Mouse (Mus musculus) heart, embryonic 12.5 days (tissue): ENCODE measurements at regions not wholly inside any gene's neighbourhood (a gene's known extent, or its start where the extent isn't known, plus 50 kb on each side); places are given as distances from the start of the nearest gene placed in this dataset.
"Not testable (repeated sequence)": the region's sequence is repeated elsewhere in the genome, so short reads cannot be mapped to it uniquely, and the experiment has no call there.

Experiments
- ATAC-seq: fragments of 200-750 bp; cut with Nextera tagmentation; 2 replicates; pipeline ENCODE4 v1.8.0; 2017; ENCODE audit warnings: moderate TSS enrichment, moderate library complexity; ENCODE audit not compliant: insufficient number of reproducible peaks, low FRiP score
- H3K27ac ChIP-seq: fragments of 300-500 bp; sonication (generic); 2 replicates; pipeline ENCODE4 v1.5.1; 2016; ENCODE audit warnings: mild to moderate bottlenecking, moderate library complexity; ENCODE audit not compliant: poor library complexity, severe bottlenecking
- H3K27me3 ChIP-seq: fragments of 300-500 bp; sonication (generic); replicated peaks from 2 replicates; pipeline ENCODE4 v1.6.1; 2016; ENCODE audit warnings: mild to moderate bottlenecking, moderate library complexity
- H3K36me3 ChIP-seq: fragments of 300-500 bp; sonication (generic); 2 replicates; pipeline ENCODE4 v1.6.1; 2016; ENCODE audit warnings: mild to moderate bottlenecking, moderate library complexity
- H3K4me1 ChIP-seq: fragments of 300-500 bp; sonication (generic); replicated peaks from 2 replicates; pipeline ENCODE4 v1.6.1; 2016; ENCODE audit warnings: mild to moderate bottlenecking
- H3K4me2 ChIP-seq: fragments of 300-500 bp; sonication (generic); 2 replicates; pipeline ENCODE4 v1.6.1; 2016; ENCODE audit warnings: mild to moderate bottlenecking, moderate library complexity
- H3K4me3 ChIP-seq: fragments of 300-500 bp; sonication (generic); 2 replicates; pipeline ENCODE4 v1.5.1; 2016; ENCODE audit warnings: mild to moderate bottlenecking
- H3K9ac ChIP-seq: fragments of 300-500 bp; sonication (generic); 2 replicates; pipeline ENCODE4 v1.6.1; 2016; ENCODE audit warnings: mild to moderate bottlenecking, moderate library complexity
- H3K9me3 ChIP-seq: fragments of 300-500 bp; sonication (generic); replicated peaks from 2 replicates; pipeline ENCODE4 v1.6.1; 2016; ENCODE audit warnings: mild to moderate bottlenecking, moderate library complexity
- WGBS: fragments of 180-500 bp; shearing (Covaris S2); methylation state at CpG from one replicate; pipeline ENCODE4 v1.1.7; 2016; 5-methylcytosine and 5-hydroxymethylcytosine counted together

GRCm38 (mm10) chr6:16765354-16765753, 132.9 kb downstream of the Tfec start:
- whole genome bisulfite sequencing: 77% methylated on average over 4 of the region's 4 CpGs
- Histone ChIP-seq H3K9me3 (no peaks in the 10 kb centered on the region), H3K4me1 (no peaks in the 10 kb centered on the region), H3K4me2 (no peak overlapping the region), H3K4me3 (no peak overlapping the region), H3K27me3 (no peaks in the 10 kb centered on the region), H3K27ac (no peak overlapping the region), H3K9ac (no peak overlapping the region), H3K36me3 (no peaks in the 10 kb centered on the region)
- ATAC-seq: no peak

DNA sequence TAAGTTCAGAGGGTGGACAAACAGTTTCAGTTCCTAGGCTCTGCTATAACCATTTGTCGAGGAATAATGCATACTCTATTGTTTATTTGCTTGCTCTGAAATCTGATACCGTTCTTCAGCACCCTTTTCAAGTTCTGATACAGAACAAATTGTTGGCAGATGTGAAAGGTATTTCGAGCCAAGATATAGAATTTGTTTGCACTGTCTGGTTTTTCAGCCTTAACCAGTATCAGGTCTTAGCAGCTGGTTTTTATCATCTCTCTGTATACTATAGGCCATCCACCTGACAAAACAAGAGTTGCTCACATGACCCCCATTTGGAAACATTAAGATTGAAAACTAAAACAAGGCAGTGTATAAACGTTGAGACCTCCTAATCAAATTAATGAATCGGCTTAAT, 133.5 kb downstream of the Tfec start:
- 52% methylated on average over 5 of the region's 5 CpGs for WGBS
- Histone ChIP-seq H3K27me3 (no peaks in the 10 kb centered on the region), H3K9me3 (no peaks in the 10 kb centered on the region), H3K27ac (no peak overlapping the region), H3K9ac (no peak overlapping the region), H3K4me2 (no peak overlapping the region), H3K4me1 (no peaks in the 10 kb centered on the region), H3K36me3 (no peaks in the 10 kb centered on the region), H3K4me3 (no peak overlapping the region)
- no peak for ATAC-seq

DNA sequence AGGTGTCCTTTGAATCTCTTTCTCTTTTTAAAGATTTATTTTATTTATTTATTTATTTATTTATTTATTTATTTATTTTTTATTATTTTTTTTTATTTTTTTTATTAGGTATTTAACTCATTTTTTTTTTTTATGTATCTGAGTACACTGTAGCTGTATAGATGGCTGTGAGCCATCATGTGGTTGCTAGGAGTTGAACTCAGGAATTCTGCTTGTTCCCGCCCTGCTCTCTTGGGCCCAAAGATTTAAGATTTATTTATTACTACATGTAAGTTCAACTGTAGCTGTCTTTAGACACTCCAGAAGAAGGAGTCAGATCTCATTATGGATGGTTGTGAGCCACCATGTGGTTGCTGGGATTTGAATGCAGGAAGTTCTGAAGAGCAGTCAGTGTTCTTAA, 143.2 kb downstream of the Tfec start:
- WGBS: 87% methylated on average over 1 of the region's 1 CpGs
- H3K36me3 ChIP-seq, H3K4me1 ChIP-seq, H3K9me3 ChIP-seq, ATAC-seq, H3K27ac ChIP-seq, H3K9ac ChIP-seq, H3K4me3 ChIP-seq, H3K4me2 ChIP-seq, H3K27me3 ChIP-seq: not testable (repeated sequence)

GRCm38 (mm10) chr6:16733184-16733583, 165.1 kb downstream of the Tfec start:
- Histone ChIP-seq H3K4me2 (no peak overlapping the region), H3K27ac (no peak overlapping the region), H3K9me3 (no peaks in the 10 kb centered on the region), H3K36me3 (no peaks in the 10 kb centered on the region), H3K9ac (no peak overlapping the region), H3K27me3 (no peaks in the 10 kb centered on the region), H3K4me1 (no peaks in the 10 kb centered on the region; the same call in 1 of the 2 replicates), H3K4me3 (no peak overlapping the region)
- ATAC-seq: no peak
- 55% methylated on average over 7 of the region's 7 CpGs for WGBS

GRCm38 (mm10) chr6:16732095-16732494, 166.1 kb downstream of the Tfec start:
- ATAC-seq: no peak

GRCm38 (mm10) chr6:16727256-16727890, 170.9 kb downstream of the Tfec start:
- Histone ChIP-seq H3K36me3 (no peaks in the 10 kb centered on the region), H3K27me3 (no peaks in the 10 kb centered on the region), H3K9me3 (no peaks in the 10 kb centered on the region), H3K27ac (no peak overlapping the region), H3K4me3 (no peak overlapping the region), H3K4me1 (no peaks in the 10 kb centered on the region), H3K4me2 (no peak overlapping the region), H3K9ac (no peak overlapping the region)
- no peak for ATAC-seq
- WGBS: 62% methylated on average over 13 of the region's 13 CpGs

More at GRCm38 (mm10) chr6:16732095-16732494, 166.1 kb downstream of the Tfec start:
- Histone ChIP-seq H3K4me1 (no peaks in the 10 kb centered on the region; the same call in 1 of the 2 replicates), H3K4me3 (no peak overlapping the region), H3K9ac (no peak overlapping the region), H3K36me3 (no peaks in the 10 kb centered on the region), H3K27ac (no peak overlapping the region), H3K9me3 (no peaks in the 10 kb centered on the region), H3K4me2 (no peak overlapping the region), H3K27me3 (no peaks in the 10 kb centered on the region)
- WGBS: 78% methylated on average over 3 of the region's 3 CpGs

- no peaks in the 10 kb centered on the region for H3K27me3 ChIP-seq
- no peaks in the 10 kb centered on the region for H3K4me1 ChIP-seq
- H3K4me3 ChIP-seq: no peak overlapping the region
- H3K9ac ChIP-seq: no peak overlapping the region
- no peaks in the 10 kb centered on the region for H3K9me3 ChIP-seq
- no peaks in the 10 kb centered on the region for H3K36me3 ChIP-seq
- H3K27ac ChIP-seq: no peak overlapping the region
- no peak for ATAC-seq
- H3K4me2 ChIP-seq: no peak overlapping the region
- 74% methylated on average over 2 of the region's 2 CpGs for WGBS
Measured at GRCm38 (mm10) chr6:16725256-16725655, 173.0 kb downstream of the Tfec start.

- ATAC-seq: no peak
- Histone ChIP-seq H3K36me3 (no peaks in the 10 kb centered on the region), H3K9ac (no peak overlapping the region), H3K27me3 (no peaks in the 10 kb centered on the region), H3K4me2 (no peak overlapping the region), H3K9me3 (0 out of 2 replicates have a peak, but pooled peaks cover 2% of the 10 kb centered on the region), H3K4me1 (peaks cover 6% of the 10 kb centered on the region; the same call in 1 of the 2 replicates), H3K27ac (no peak overlapping the region), H3K4me3 (no peak overlapping the region)
- 84% methylated on average over 4 of the region's 4 CpGs for WGBS
Measured at GRCm38 (mm10) chr6:16704496-16704895, 193.7 kb downstream of the Tfec start.

DNA sequence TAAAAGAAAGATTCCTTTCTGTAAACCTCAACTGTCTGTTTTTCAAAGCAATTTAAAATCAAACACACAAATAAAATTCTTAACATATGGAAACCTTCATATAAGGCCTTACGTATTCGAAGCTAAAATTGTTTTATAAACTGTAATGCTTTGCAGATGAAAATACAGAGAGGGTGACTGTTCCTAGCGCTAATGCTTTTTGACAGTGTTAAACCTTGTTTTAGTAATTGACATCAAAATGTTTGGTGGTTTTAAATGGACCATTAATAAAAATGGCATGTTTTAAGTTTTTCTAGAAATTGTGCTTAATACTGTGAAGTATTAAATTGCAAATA, 194.9 kb downstream of the Tfec start:
- no peak overlapping the region for H3K27ac ChIP-seq
- WGBS: 85% methylated on average over 3 of the region's 3 CpGs
- no peak overlapping the region for H3K4me2 ChIP-seq
- peaks cover 6% of the 10 kb centered on the region; the same call in 1 of the 2 replicates for H3K4me1 ChIP-seq
- no peaks in the 10 kb centered on the region for H3K36me3 ChIP-seq
- no peak for ATAC-seq
- H3K4me3 ChIP-seq: no peak overlapping the region
- no peak overlapping the region for H3K9ac ChIP-seq
- no peaks in the 10 kb centered on the region for H3K27me3 ChIP-seq
- 0 out of 2 replicates have a peak, but pooled peaks cover 2% of the 10 kb centered on the region for H3K9me3 ChIP-seq

GRCm38 (mm10) chr6:16702706-16703411, 195.4 kb downstream of the Tfec start:
- WGBS: 74% methylated on average over 7 of the region's 7 CpGs
- Histone ChIP-seq H3K27me3 (no peaks in the 10 kb centered on the region), H3K36me3 (no peaks in the 10 kb centered on the region), H3K4me2 (no peak overlapping the region), H3K9ac (no peak overlapping the region), H3K4me1 (peaks cover 6% of the 10 kb centered on the region; the same call in 1 of the 2 replicates), H3K4me3 (no peak overlapping the region), H3K9me3 (0 out of 2 replicates have a peak, but pooled peaks cover 2% of the 10 kb centered on the region), H3K27ac (no peak overlapping the region)
- ATAC-seq: no peak

GRCm38 (mm10) chr6:16697285-16697684, 201.0 kb downstream of the Tfec start:
- no peaks in the 10 kb centered on the region for H3K27me3 ChIP-seq
- no peaks in the 10 kb centered on the region for H3K36me3 ChIP-seq
- H3K4me2 ChIP-seq: no peak overlapping the region
- 63% methylated on average over 4 of the region's 4 CpGs for WGBS
- no peak overlapping the region for H3K27ac ChIP-seq
- H3K4me3 ChIP-seq: no peak overlapping the region
- H3K9me3 ChIP-seq: no peaks in the 10 kb centered on the region
- no peak for ATAC-seq
- H3K9ac ChIP-seq: no peak overlapping the region
- 0 out of 2 replicates have a peak, but pooled peaks cover 1% of the 10 kb centered on the region for H3K4me1 ChIP-seq
